Mouse (Mus musculus): Measurements from ENCODE around the gene Idh2.
"Not testable (repeated sequence)": the region's sequence is repeated elsewhere in the genome, so short reads cannot be mapped to it uniquely, and the experiment has no call there.

Gene Idh2

DNA sequence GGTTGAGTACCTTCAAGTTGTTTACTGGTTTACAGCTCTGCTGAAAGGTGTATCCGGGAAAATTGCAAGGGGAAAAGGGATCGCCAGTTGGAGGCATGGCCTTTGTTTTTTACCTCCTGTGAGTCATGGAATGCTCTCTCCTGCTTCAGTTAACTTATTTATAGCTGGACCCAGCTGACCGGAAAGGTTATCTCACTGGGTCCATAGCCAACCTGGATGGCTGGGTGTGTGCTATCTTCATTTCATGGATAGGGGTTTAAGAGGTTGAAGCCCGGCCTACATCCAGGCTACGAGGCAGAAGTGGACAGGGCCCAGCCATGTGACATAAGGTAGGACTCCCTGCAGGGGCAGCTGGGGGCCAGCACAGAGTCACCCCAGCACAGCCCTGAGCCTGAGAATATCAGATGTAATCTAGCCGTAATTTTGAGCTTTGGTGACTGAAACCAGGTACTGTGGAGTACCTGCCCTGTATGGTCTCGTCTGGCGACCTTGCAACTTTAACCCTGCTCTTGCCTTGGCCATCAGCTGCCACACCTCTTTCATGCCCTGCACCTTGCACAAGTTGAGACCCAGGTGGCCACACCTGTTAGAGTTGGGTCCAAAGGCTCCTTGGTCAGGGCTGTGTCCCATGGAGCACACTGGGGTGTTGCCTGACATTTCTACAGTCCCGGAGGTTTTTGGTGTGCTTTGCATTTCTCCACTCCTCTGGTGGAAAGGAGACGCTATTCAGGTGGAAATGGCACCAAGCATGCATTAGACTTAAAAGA is 55.0 kb downstream of the Idh2 start:
- no peak for DNase-seq (ENCODE audit: low spot score)

DNA sequence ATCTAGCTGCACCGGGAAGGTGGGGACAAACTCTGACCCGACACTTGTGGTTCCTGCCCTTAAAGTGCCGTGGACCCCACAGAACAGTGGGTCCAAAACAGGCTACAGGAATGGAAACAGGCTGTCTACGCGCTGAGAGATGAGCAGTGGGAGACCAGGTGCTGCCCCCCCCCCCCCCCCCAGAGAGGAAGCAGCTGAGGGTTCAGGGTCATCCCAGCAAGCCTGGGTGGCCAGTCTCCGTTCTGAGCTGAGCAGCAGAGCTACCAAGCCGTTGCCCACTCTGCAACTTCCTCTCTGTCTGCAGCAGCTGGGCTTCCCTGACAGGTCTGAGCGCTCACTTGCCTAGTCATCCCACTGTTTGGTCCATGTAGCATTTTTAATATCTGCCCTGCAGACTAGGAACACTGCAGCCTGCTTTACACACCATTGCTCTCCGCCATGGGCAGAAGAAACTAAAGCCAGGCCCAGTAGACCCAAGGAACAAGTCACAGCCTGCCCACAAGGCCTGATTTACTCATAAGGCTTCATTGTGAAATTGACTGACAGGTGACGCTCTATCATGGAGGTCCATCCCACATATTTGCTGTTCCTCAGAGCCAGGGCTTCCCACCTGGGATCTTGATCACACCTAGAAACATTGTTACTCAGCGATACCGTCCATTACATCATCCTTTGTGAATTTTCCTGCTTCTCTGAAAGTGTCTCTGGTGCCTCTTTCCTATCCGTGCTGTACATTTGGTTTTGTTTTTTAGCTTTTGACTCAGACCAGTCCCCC is 55.9 kb downstream of the Idh2 start:
- DNase-seq (ENCODE audit: low spot score) = no peak

DNA sequence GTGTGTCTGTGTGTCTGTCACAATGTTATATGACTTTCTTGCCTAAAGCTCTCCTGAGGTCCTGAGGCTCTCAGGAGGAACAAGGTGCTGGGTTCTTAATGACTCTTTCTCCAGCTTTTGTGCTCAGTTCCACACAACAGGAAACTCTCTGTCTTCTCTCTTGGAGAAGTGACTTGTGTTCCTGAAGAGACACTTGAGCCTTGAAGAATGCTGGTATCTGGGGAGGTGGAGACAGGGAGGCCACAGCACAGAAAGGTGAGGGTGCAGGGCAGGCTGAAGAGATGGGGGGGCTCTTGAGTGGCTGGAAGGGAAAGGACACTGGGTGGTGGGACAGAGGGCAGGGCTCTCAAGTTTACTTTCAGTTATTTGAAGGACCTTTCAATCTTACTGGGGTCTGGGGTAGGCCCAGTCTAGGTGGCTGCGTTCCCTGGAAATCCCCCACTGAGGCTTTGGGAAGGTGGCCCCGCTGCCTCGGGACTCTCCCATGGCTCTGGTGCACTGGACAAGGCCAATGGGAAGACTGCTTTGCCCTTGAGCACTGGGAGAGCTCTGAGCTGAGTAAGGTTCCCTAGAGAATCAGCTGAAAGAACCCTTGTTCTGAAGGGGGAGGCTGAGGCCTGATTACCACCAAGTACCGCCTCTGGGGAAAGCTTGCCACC is 56.7 kb downstream of the Idh2 start:
- DNase-seq (ENCODE audit: low spot score) = no peak

DNA sequence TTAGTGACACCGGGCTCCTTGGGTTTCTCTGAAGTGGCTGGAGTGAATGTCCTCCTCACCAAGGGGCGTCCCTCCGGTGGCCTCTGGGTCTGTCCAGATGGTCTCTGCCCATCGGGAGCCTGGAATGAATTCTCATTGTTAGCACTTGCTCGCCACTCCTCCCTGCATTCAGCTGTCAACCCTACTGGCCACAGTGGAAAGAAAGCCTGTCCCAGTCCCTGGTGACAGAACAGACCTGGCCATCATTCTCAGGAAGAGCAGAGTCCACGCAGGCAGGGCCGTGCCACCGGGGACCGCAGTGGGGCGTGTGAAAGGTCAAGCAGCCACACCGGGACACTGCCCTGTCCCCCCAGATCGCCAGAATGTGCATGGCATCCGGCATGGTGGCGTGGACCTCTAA is 57.4 kb downstream of the Idh2 start:
- no peak for DNase-seq (ENCODE audit: low spot score)

DNA sequence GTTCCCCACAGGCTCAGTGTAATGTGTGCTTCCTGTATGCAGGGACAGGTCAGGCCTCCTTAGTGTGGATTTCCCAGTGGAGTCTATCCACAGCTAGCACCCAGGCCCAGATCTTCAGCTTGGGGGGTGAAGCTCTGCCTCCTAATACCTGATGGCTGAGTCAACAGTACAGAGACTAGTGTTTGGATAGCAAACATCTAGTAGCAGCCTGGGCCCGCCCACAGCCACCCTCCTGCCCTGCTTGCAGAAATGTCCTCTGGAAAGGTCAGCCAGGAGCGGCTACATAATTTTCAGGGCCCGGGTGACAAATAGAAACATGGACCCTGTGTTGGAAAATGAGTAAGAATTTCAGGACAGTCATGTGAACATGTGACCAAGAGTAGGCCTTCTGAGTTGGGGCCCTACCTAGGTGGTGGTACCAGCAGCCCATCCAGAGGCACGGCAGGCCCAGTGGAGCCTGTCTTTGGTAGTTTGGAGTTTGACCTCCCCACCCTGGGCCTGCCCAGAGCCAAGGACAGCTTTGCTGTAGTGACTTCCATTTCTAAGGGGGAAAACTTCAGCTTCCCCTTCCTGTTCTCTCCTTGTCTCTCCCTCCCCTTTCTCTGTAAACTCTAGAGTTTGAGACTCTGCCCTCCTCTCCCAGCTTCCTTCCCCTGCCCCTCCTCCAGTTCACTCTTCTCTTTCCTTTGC is 58.0 kb downstream of the Idh2 start:
- no peak for DNase-seq (ENCODE audit: low spot score)

DNA sequence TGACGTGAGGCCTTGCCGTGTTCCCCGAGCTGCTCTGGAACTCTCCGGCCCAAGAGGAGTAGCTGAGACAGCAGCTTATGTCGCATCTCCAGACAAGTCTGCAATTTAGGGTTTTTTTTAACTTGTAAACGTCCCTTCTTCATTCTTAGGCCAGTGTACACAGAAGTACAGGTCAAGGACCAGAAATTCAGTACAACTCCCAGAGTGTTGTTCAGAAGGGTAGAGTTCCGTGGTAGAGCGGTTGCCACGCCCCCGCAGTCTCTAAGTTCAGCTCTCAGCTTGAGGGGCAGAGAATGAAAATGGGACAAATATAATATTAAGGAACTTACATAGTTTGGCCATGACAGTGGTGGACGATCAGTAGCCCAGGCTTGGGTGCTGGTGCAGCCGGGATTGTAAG is 59.4 kb downstream of the Idh2 start:
- DNase-seq (ENCODE audit: low spot score) = no peak

DNA sequence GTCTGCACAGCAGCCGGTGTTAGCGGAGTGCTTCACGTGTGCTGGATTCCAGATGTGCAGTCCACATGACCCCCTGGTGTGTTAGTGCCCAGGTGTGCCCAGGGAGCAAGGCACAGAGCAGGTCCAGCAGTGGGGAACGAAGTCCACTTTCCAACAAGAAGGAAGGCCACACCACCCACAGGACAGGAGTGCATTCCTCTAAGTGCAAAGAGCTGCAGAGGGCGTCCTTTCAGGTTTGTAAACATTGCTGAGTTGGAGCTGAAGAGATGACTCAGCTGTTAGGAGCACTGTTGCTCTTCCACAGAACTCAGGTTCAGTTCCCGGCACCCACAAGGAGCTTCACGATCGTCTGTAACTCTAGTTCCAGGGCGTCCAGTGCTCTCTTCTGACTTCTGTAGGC is 62.0 kb downstream of the Idh2 start:
- DNase-seq (ENCODE audit: low spot score) = no peak

DNA sequence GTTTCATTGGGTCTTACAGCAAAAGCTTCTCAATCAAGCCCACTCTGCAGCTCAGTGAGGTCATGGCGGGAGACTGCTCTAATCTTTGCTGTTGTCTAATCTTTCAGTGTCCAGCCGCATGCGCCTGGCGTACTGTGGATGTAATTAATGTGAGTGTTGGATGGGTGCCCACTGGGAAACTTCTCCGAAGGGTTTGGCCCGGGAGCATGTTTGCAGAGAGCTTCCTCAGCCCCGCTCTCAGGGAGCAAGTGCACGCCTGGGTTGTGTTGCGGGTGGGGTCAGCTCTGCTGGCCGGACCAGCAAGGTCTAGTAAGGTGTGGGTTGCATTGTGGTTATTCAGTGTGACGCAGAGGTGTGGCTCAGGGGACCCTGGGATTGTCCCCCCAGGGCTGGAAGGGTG is 62.9 kb downstream of the Idh2 start:
- DNase-seq (ENCODE audit: low spot score) = no peak

DNA sequence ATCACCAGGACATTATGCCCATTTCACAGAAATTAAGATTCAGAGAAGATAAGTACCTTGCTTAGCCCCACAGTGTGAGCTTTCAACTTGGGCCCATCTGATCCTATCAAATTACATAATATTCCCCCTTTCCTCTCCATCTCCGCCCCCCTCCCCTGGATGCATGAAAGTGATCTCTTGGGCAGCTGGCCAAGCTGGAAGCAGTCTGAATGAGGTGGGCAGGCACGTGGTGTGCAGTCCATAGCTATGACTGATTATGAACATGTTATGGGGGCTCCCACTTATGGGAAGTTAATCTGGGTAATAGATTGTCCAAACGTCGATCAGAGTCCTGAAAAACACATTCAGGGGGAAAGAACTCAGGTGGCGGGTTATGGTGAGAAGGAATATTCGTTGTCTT is 63.4 kb downstream of the Idh2 start:
- no peak for DNase-seq (ENCODE audit: low spot score)

DNA sequence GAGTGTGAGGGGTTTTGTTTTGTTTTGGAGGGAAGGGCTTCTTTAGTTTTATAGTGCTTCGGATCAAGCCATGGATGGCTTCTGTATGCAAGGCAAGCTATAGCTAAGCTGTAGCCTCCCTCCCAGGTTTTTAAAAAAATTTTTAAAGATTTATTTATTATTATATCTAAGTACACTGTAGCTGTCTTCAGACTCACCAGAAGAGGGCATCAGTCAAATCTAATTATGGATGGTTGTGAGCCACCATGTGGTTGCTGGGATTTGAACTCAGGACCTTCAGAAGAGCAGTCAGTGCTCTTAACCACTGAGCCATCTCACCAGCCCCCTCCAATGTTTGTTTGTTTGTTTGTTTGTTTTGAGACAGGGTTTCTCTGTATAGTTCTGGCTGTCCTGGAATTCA is 64.8 kb downstream of the Idh2 start:
- not testable (repeated sequence) for DNase-seq (ENCODE audit: low spot score)

DNA sequence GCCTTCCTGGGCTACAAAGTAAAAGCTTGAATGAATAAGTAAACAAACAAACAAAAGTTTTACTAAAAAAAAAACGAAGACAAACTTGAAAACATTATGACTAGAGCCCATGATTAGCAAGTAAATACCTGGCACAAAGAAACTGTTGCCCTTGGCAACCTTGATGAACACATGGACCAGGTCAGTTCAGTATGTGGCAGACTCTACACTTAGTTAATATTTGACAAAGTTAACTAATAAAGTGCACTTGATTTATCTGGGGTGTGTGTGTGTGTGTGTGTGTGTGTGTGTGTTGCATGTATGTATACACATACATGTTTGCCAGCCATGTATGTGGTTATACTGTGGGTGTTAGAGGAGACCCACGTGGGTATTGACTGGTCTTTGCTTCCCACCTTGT is 65.4 kb downstream of the Idh2 start:
- no peak for DNase-seq (ENCODE audit: low spot score)

DNA sequence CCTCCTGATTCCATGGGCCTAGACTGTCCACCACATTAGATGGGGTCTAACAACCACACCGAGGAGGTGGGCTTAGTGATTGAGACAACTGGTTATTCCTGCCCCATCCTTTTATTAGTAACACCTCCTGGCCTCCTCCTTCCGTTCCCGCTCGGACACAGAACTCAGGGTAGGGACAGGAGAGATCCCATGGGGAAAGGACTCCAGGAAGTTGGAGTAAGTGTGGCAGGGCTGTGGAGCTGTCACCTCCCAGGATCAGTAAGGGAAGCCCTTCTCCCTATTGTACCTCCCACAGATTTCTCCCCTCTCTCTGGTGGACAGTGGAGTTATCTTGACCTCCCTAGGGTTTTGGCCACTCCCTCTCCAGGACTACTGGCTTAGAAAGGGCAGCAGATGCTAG is 68.2 kb downstream of the Idh2 start:
- no peak for DNase-seq (ENCODE audit: low spot score)

Measured in left cerebral cortex, adult 11 months (tissue).